Mouse (Mus musculus): ENCODE measurements around the gene Arhgdib. TPM values are rescaled to one million over a fixed set of nuclear protein-coding genes. Genes with fewer than 3 reads are reported as not detected.
A peak's percentile ranks its signal among the peaks of the same experiment; 100 is the strongest.

The Arhgdib gene
- total and polyA plus RNA-seq, 3 experiments = 321 to 1,150 (median 355) TPM

DNA sequence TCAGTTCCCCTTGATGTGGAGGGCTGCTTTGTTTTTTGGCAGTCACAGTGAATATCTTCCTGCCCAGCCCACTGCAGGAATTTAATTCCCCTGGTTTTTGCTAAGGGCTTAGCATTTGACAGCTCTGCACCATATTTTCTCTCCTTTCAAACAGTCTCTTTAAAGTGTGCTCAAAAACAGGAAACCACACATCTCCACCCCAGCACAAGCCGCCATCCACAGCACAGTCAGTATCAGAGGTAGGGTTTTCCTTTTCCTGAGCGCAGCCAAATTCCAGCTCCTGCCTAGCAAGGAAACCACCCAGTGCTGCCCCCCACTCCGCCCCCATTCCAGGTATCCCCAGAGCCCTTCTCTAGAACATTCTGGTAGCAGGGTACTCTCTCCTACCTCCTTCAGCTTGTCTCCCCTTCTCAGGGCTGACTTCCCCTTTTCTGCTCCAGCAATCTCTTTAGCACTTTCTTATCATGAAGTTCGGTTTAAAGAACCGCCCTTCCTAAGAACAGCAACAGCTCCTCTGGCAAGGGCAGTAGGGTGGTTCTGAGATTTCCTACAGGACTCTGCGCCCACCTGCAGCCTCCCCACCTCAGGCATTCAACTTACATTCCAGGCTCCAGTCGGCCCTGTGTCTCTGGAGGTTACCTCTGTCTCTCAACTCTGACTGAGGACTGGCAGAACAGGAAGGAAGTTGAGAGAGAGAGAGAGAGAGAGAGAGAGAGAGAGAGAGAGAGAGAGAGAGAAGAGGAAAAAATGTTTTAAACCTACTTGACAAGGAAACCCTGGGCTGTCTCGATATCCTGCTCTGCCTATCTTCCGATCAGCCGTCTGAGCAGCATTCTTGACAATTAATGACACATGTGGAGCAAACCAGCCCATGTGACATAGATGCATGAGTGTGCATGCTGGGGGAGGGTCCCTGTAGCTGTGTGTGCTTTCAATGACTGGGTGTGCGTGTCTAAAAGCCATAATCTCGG, at the start of gene Arhgdib (continued):
- TF ChIP-seq ELF1 (IDR thresholded peaks at IDR 0.05; ENCODE audit: low read depth, low read length) = peak; percentile 63

DNA sequence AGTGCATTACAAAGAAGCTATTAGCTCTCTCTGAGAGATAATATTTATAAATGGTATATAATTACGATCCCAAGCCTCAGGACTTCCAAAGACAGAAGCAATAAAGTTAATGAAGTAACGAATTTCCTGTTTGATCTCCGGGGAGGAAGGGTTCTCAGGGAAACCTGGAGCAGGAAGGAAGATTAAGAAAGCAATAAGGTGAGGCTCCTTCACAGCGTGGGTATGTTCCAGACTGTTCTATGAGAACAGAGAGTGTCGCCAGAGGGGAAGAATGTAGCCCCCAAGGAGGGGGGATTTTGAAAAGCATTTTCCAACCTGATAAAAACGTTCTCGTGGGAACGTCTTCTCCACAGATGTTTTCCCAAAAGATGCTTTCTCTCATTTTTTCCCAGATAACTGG, 48.9 kb upstream of the Arhgdib start:
- dilution Hi-C loops (cut with MboI; ENCODE audit: extremely low pct_ligation_motif_present, extremely low pct_unique_long_range_greater_than_20kb, low sequenced_read_pairs) (loop anchor here (25.0 kb wide), 1 partner anchor 128 kb away; the partner anchor contains the start of gene Art4), in situ Hi-C loops (cut with MboI; ENCODE audit: low pct_ligation_motif_present, low pct_unique_long_range_greater_than_20kb, low sequenced_read_pairs) (loop anchor here (25.0 kb wide), 1 partner anchor 553 kb away; no protein-coding TSS in a partner anchor)
- DNase-seq (ENCODE audit: extremely low read depth) = no peak
- H3K27ac ChIP-seq (ENCODE audit: insufficient read depth, low read depth) = no peak overlapping the region
- H3K9me3 ChIP-seq (replicated peaks; ENCODE audit: low read length) = no peaks in the 10 kb centered on the region
- TF ChIP-seq TBP (conservative IDR thresholded peaks at IDR 0.05; ENCODE audit: low read depth, low read length) = no peak
- TF ChIP-seq ZC3H11A (IDR thresholded peaks at IDR 0.05; ENCODE audit: low read depth, low read length) = no peak
- TF ChIP-seq MAZ (IDR thresholded peaks at IDR 0.05; ENCODE audit: low read depth, low read length) = no peak
- TF ChIP-seq NRF1 (IDR thresholded peaks at IDR 0.05; ENCODE audit: low read depth, low read length) = no peak
- no peak for TF ChIP-seq POLR2AphosphoS2 (IDR thresholded peaks at IDR 0.05; ENCODE audit: low read depth, low read length)
- no peak for TF ChIP-seq MXI1 (IDR thresholded peaks at IDR 0.05; ENCODE audit: low read depth, low read length)
- TF ChIP-seq POLR2A (IDR thresholded peaks at IDR 0.05; ENCODE audit: low read depth, low read length) = no peak
- TF ChIP-seq KAT2A (IDR thresholded peaks at IDR 0.05; ENCODE audit: insufficient replicate concordance, low read length) = no peak
- TF ChIP-seq BHLHE40 (IDR thresholded peaks at IDR 0.05; ENCODE audit: low read depth, low read length) = no peak
- TF ChIP-seq SMC3 (IDR thresholded peaks at IDR 0.05; ENCODE audit: low read depth, low read length) = no peak
- no peak for TF ChIP-seq ELF1 (IDR thresholded peaks at IDR 0.05; ENCODE audit: low read depth, low read length)
- no peak for TF ChIP-seq RAD21 (IDR thresholded peaks at IDR 0.05; ENCODE audit: low read depth, low read length)
- TF ChIP-seq UBTF (IDR thresholded peaks at IDR 0.05; ENCODE audit: low read depth, low read length) = no peak
- 0 out of 4 replicates have a peak, but pooled peaks cover 0 to 4% of the 10 kb centered on the region in 2 experiments for H3K4me1 ChIP-seq (ENCODE audit: control insufficient read depth in 1 of 2, insufficient read depth in 2 of 2)
- H3K36me3 ChIP-seq (replicated peaks in 1 of 2; ENCODE audit: control insufficient read depth in 1 of 2, insufficient read depth in 1 of 2, low read length in 1 of 2) = no peaks in the 10 kb centered on the region
- H3K27me3 ChIP-seq (replicated peaks) = no peaks in the 10 kb centered on the region
- no peaks in the 10 kb centered on the region for H3K79me2 ChIP-seq (replicated peaks; ENCODE audit: control insufficient read depth, extremely low read depth, insufficient read depth, poor library complexity, severe bottlenecking)
- H3K4me3 ChIP-seq (replicated peaks in 1 of 3; ENCODE audit: low read depth in 2 of 3, low read length in 2 of 3, poor library complexity in 1 of 3) = no peak overlapping the region
- H3K9ac ChIP-seq (ENCODE audit: insufficient read depth, low read depth) = no peak overlapping the region
- H3K4me2 ChIP-seq (ENCODE audit: insufficient read depth, low read depth, poor library complexity, severe bottlenecking) = no peak overlapping the region

DNA sequence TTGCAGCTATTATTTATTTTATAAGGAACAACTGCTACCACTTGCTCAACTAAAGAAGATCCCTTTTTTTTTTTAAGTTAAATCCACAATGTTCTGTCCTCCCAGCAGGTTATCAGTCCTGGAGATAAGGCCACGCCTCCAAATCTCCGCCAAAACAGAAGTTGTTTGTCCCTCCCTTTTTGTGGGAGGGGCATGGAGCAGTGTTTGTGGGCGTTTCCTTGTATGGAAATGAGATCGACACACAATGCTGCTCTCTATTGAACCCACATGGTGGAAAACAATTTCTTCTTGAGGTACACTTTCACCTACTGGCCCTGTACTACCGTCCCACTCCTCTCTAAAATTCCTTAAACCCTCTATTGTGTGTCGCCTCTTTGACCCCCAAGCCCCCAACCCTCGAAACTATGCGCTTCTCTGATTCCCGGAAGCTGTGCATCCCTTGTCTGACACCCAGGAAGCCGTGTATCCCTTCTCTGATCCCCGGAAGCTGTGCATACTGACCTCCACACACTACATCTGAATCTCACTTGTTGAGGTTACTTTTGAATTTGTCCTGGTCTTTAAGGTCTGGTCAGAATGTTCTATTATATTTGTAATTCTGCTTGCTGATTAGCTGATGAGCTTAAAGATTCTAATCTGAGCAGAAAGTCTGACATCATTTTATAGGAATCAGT, 48.3 kb upstream of the Arhgdib start:
- no peak overlapping the region for H3K9ac ChIP-seq (ENCODE audit: insufficient read depth, low read depth)
- dilution Hi-C loops (cut with MboI; ENCODE audit: extremely low pct_ligation_motif_present, extremely low pct_unique_long_range_greater_than_20kb, low sequenced_read_pairs) (loop anchor here (25.0 kb wide), 1 partner anchor 128 kb away; the partner anchor contains the start of gene Art4), in situ Hi-C loops (cut with MboI; ENCODE audit: low pct_ligation_motif_present, low pct_unique_long_range_greater_than_20kb, low sequenced_read_pairs) (loop anchor here (5.0 to 25.0 kb wide), 3 partner anchors 133 to 553 kb away; partner anchors contain the start of gene Art4)
- H3K27ac ChIP-seq (ENCODE audit: insufficient read depth, low read depth) = no peak overlapping the region
- no peaks in the 10 kb centered on the region for H3K36me3 ChIP-seq (replicated peaks in 1 of 2; ENCODE audit: control insufficient read depth in 1 of 2, insufficient read depth in 1 of 2, low read length in 1 of 2)
- no peak overlapping the region for H3K4me3 ChIP-seq (replicated peaks in 1 of 3; ENCODE audit: low read depth in 2 of 3, low read length in 2 of 3, poor library complexity in 1 of 3)
- no peak overlapping the region for H3K4me2 ChIP-seq (ENCODE audit: insufficient read depth, low read depth, poor library complexity, severe bottlenecking)
- peaks cover 4% of the 10 kb centered on the region in 2 experiments; a peak in 1 of 4 replicates for H3K4me1 ChIP-seq (ENCODE audit: control insufficient read depth in 1 of 2, insufficient read depth in 2 of 2)
- H3K79me2 ChIP-seq (replicated peaks; ENCODE audit: control insufficient read depth, extremely low read depth, insufficient read depth, poor library complexity, severe bottlenecking) = no peaks in the 10 kb centered on the region
- DNase-seq (ENCODE audit: extremely low read depth) = no peak
- no peaks in the 10 kb centered on the region for H3K9me3 ChIP-seq (replicated peaks; ENCODE audit: low read length)
- TF ChIP-seq HCFC1 (IDR thresholded peaks at IDR 0.05; ENCODE audit: low read depth, low read length) (no peak), MAZ (IDR thresholded peaks at IDR 0.05; ENCODE audit: low read depth, low read length) (no peak), BHLHE40 (IDR thresholded peaks at IDR 0.05; ENCODE audit: low read depth, low read length) (no peak), ELF1 (IDR thresholded peaks at IDR 0.05; ENCODE audit: low read depth, low read length) (no peak), MXI1 (IDR thresholded peaks at IDR 0.05; ENCODE audit: low read depth, low read length) (no peak), ZMIZ1 (IDR thresholded peaks at IDR 0.05; ENCODE audit: low read depth, low read length) (no peak), GABPA (IDR thresholded peaks at IDR 0.05; ENCODE audit: insufficient replicate concordance, low read depth, low read length) (no peak), TBP (conservative IDR thresholded peaks at IDR 0.05; ENCODE audit: low read depth, low read length) (no peak), JUN (IDR thresholded peaks at IDR 0.05; ENCODE audit: insufficient read depth, low read depth, low read length) (no peak), MYC (IDR thresholded peaks at IDR 0.05; ENCODE audit: low read depth, low read length) (no peak), RCOR1 (conservative IDR thresholded peaks at IDR 0.05; ENCODE audit: low read depth, low read length) (no peak), ETS1 (conservative IDR thresholded peaks at IDR 0.05; ENCODE audit: low read depth, low read length) (no peak), JUND (conservative IDR thresholded peaks at IDR 0.05; ENCODE audit: low read depth, low read length) (no peak)
- H3K27me3 ChIP-seq (replicated peaks) = no peaks in the 10 kb centered on the region
